Mouse (Mus musculus) adrenal gland (tissue): ENCODE measurements around the gene Smox.

Source experiments
- intact Hi-C: fragments of 180-260 bp; cut with DNase I; formaldehyde crosslinking; loops from one replicate; pipeline ENCODE4 v1.15.1; 2025

The Smox gene

GRCm38 (mm10) chr2:131484182-131484581 lies 7.1 kb upstream of the Smox start:
- intact Hi-C loops, result no loop called here

GRCm38 (mm10) chr2:131485126-131485525 lies 6.2 kb upstream of the Smox start:
- intact Hi-C loops, result no loop called here

GRCm38 (mm10) chr2:131486046-131486445 lies 5.2 kb upstream of the Smox start:
- intact Hi-C loops, result no loop called here

- intact Hi-C loops, result no loop called here
These were observed 4.0 kb upstream of the Smox start for GRCm38 (mm10) chr2:131487337-131487736.

GRCm38 (mm10) chr2:131488261-131488660 lies 3.0 kb upstream of the Smox start:
- intact Hi-C loops, result no loop called here

GRCm38 (mm10) chr2:131488870-131489269 lies 2.4 kb upstream of the Smox start:
- intact Hi-C loops, result no loop called here

- intact Hi-C loops, result no loop called here
These were observed 1.7 kb upstream of the Smox start for GRCm38 (mm10) chr2:131489591-131489990.

- intact Hi-C loops, result no loop called here
These were observed 655 bp downstream of the Smox start for GRCm38 (mm10) chr2:131491707-131492595.

GRCm38 (mm10) chr2:131492596-131493139 lies 1.4 kb downstream of the Smox start:
- intact Hi-C loops, result no loop called here

GRCm38 (mm10) chr2:131493446-131493845 lies 2.1 kb downstream of the Smox start:
- intact Hi-C loops, result no loop called here

- intact Hi-C loops, result no loop called here
These were observed 4.0 kb downstream of the Smox start for GRCm38 (mm10) chr2:131495256-131495655.

GRCm38 (mm10) chr2:131496125-131496820 lies 5.0 kb downstream of the Smox start:
- intact Hi-C loops, result no loop called here

GRCm38 (mm10) chr2:131497224-131497856 lies 6.0 kb downstream of the Smox start:
- intact Hi-C loops, result no loop called here

GRCm38 (mm10) chr2:131498219-131498618 lies 6.9 kb downstream of the Smox start:
- intact Hi-C loops, result no loop called here

GRCm38 (mm10) chr2:131499290-131499845 lies 8.1 kb downstream of the Smox start:
- intact Hi-C loops, result no loop called here

GRCm38 (mm10) chr2:131501886-131502285 lies 10.6 kb downstream of the Smox start:
- intact Hi-C loops, result no loop called here

GRCm38 (mm10) chr2:131502561-131502960 lies 11.3 kb downstream of the Smox start:
- intact Hi-C loops, result no loop called here

- intact Hi-C loops, result loop anchor here (5.0 kb wide), 1 partner anchor 63 kb away; no protein-coding TSS in a partner anchor
These were observed 14.1 kb downstream of the Smox start for GRCm38 (mm10) chr2:131505431-131505830.

- intact Hi-C loops, result loop anchor here (5.0 kb wide), 1 partner anchor 64 kb away; no protein-coding TSS in a partner anchor
These were observed 15.1 kb downstream of the Smox start for GRCm38 (mm10) chr2:131506358-131506757.

GRCm38 (mm10) chr2:131508501-131508900 lies 17.2 kb downstream of the Smox start:
- intact Hi-C loops, result loop anchor here (5.0 kb wide), 1 partner anchor 66 kb away; no protein-coding TSS in a partner anchor
